Mouse (Mus musculus): Measurements from ENCODE around the gene Gm20518.

Gene Gm20518

GRCm38 (mm10) chr16:17839976-17840375 lies 51.5 kb downstream of the Gm20518 start:
- DNase-seq (ENCODE audit: low spot score): no peak

DNA sequence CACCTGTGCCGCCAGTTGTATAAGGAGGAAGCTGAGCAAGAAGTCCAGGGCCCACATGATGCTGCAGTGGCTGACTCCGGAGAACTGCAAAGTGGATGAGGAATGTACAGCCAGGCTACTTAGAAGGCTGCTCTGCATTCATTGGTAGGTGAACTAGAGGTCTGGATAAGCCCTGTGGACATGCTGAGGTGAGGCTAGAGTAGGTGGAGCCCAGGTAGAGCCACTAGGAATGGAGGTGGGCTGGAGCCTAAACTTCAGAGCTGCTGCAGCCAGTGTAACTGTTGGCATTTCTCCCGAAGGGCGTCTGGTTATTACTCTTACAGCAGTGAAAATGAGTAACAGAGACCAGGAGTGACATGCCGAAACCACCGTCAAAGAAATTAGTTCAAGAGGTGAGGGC lies 53.4 kb downstream of the Gm20518 start, which contains the start of gene Car15:
TSS of gene Car15 (minus strand) at position 314 of the 400 bp plus-strand sequence.
- no peak for DNase-seq (ENCODE audit: low spot score)

GRCm38 (mm10) chr16:17835481-17835880 lies 56.0 kb downstream of the Gm20518 start:
- DNase-seq (ENCODE audit: low spot score): no peak

GRCm38 (mm10) chr16:17834543-17834942 lies 56.9 kb downstream of the Gm20518 start:
- DNase-seq (ENCODE audit: low spot score): no peak

DNA sequence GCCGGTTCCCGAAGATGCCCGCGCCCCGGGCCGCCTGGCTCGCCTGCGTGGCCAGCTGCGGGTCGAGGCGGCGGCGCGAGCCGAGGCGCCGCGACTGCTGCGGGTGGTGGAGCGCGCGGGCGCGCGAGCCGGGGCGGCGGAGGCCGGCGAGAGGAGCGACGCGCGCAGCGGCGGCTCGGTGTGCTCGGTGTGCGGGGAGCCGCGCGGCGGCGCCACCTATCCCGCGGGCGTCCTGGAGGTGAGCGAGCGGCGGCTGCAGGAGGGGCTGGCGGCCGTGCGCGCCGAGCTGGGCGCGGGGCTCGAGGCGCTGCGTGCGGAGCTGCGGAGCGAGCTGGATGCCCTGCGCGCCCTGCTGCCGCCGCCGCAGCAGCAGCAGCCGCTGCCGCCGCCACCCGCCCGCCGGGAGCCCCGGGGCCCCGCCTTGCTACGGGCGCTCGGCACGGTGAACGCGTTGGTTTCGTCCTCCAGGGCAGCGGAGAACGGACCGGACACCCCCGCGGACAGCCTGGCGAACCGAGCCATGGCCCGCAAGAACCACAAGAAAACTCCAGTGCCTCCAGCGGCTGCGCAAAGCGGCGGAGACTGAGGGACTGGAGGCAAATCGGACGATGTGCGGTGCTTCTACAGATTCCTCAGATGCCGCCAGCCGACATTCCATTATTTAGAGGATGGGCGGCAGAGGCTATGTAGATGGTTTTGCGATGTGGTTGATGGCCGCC lies 57.6 kb downstream of the Gm20518 start:
- DNase-seq (ENCODE audit: low spot score): peak; percentile 57

GRCm38 (mm10) chr16:17833321-17833680 lies 58.2 kb downstream of the Gm20518 start:
- DNase-seq (ENCODE audit: low spot score): peak; percentile 55

DNA sequence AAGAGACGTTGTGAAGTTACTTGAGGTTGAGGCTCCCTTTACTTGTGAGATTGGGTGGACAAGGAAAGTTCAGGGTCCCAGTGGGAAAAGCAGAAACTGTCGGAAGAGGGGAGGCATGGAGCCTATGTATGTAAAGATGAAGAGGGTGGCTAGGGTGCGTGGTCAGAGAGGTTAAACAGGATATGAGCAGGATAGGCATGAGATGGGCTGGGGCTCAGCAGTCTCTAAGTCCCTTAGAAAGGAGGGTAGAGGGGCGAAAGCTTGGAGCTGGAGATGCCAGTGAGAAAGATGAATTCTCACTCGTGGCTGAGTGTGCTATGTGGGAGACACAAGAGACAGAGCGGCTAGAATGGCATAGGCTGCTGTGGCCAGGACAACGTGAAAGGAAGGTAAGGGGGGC lies 58.6 kb downstream of the Gm20518 start, which contains the start of gene B830017H08Rik:
TSS of gene B830017H08Rik (plus strand) at position 301 of the 400 bp plus-strand sequence.
- no peak for DNase-seq (ENCODE audit: low spot score)

DNA sequence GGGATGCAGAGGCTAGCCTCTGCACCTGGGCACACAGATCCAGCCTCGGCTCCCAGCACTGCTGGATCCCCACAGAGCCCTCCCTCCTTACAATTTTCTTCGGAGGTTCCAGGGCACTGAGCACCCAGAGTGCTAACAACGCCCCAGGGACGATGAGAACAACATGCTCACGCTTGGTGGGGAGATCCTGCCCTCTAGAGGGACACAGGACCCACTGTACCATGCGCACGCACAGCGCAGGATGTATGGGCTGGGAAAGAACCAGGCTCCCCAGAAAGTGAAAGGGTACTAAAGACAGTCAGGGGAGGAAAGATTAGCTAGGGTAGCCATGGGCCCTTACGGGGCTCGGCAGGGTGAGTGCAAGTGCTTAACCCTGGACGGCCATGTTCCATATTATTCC lies 59.7 kb downstream of the Gm20518 start:
- DNase-seq (ENCODE audit: low spot score): peak; percentile 20

- no peak for DNase-seq (ENCODE audit: low spot score)
Observed at GRCm38 (mm10) chr16:17830385-17831178, 60.9 kb downstream of the Gm20518 start.

GRCm38 (mm10) chr16:17828867-17829266 lies 62.6 kb downstream of the Gm20518 start:
- DNase-seq (ENCODE audit: low spot score): no peak

GRCm38 (mm10) chr16:17828229-17828628 lies 63.2 kb downstream of the Gm20518 start:
- no peak for DNase-seq (ENCODE audit: low spot score)

DNA sequence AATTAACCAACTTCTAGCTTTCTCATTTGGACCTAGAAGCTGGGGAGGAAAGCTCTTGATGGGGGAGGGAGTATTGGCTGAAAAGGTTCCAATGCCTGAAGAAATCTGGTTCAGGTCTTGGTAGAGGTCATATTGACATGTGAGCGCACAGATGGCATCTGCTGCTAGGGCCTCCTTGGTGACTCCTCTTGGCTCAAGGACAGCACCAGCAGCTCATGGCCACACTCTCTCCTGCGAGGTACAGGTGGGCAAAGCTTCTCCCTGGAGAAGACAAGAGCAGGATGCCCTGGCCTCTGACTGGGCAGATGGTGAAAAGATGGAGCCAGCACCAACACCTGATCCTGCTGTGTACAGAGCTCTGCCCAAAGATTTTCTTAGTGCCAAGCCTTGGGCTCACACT lies 65.0 kb downstream of the Gm20518 start:
- no peak for DNase-seq (ENCODE audit: low spot score)

- no peak for DNase-seq (ENCODE audit: low spot score)
Observed at GRCm38 (mm10) chr16:17816528-17816927, 74.9 kb downstream of the Gm20518 start.

DNA sequence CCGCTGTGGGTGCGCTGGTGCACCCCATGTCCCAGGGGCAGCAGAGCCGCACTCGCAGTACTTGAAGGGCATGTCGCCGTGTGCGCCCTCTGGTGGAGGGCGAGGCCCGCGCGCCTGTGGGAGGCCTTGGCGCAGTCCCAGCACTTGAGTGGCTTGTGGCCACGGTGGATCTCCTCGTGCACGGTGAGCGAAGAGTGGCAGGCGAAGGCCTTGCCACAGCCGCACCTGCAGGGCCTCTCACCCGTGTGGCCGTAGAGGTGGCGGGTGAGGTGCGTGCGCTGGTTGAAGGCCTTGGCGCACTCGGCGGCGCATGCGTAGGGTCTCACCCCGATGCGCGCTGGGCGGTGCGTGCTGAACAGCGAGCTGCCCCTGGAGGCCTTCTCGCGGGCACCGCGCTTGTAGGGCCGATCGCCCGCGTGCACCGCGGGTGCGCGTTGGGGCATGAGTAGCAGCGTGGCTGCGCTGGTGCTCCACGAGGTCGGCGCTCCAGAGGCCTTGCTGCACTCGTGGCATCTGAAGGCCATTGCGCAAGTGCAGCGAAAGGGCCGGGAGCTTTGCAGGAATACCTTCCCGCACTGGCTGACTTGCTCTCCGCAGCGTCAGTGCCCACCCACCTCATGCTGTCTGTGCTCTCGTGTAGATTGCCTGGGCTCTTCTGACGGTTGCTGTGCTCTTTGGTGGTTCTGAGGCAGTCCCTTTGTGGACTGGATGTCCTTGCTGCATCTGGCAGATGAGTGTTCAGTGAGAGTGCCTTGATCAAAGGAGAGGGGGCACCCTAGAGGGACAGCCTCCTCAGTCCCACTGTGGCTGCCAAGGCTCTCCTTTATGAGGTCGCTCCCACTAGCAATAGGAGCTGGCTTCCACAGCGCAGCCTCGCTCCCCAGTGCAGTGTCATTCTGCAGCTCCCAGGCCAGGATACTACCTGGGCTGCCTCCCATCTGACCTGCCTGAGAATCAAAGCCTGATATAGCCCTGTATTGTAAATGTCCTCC lies 75.8 kb downstream of the Gm20518 start:
- DNase-seq (ENCODE audit: low spot score): peak; percentile 85

GRCm38 (mm10) chr16:17813173-17813572 lies 78.3 kb downstream of the Gm20518 start:
- DNase-seq (ENCODE audit: low spot score): no peak

GRCm38 (mm10) chr16:17812120-17812519 lies 79.4 kb downstream of the Gm20518 start:
- peak; percentile 86 for DNase-seq (ENCODE audit: low spot score)

DNA sequence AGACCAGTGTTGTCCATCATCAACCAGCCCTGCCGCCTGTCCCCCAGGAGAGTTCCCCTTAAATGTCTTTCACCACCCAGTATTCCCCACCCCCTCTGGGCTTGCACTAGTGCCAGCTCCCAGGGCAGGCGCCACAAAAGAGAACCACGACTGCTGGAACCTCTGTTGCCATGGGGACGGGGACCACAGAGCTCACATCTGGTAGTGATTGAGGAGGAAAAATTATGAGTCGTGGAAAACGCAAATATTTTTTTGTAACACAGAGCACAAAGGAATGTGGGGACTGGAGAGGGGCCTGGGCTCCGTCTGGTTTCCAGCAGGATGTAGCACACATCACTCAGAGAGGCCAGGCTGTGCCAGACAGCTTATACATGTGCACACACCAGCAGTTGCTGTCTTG lies 81.8 kb downstream of the Gm20518 start:
- DNase-seq (ENCODE audit: low spot score): no peak

DNA sequence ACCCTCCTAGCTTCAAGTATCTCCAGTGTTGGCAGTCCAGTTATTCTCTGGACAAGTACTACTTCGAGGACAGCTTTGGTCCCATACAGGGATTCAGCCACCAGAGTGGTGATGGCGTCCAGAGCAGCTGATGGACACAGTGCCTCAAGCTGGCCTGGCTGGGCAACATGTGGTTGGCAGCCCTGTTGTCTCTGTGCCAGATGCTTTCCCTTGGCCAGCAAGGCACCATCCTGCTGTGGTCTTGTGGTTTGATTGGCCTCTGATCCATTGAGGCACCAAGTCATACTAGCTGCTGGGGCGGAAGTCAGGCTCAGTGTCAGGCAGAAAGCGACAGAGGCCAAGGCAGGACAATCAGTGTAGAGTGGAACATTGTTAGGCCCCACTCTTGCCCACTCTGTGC lies 82.3 kb downstream of the Gm20518 start:
- DNase-seq (ENCODE audit: low spot score): no peak

- peak; percentile 92 for DNase-seq (ENCODE audit: low spot score)
Observed at GRCm38 (mm10) chr16:17807192-17808009, 84.1 kb downstream of the Gm20518 start.

- DNase-seq (ENCODE audit: low spot score): peak; percentile 55
Observed at GRCm38 (mm10) chr16:17806581-17807191, 84.8 kb downstream of the Gm20518 start.

DNA sequence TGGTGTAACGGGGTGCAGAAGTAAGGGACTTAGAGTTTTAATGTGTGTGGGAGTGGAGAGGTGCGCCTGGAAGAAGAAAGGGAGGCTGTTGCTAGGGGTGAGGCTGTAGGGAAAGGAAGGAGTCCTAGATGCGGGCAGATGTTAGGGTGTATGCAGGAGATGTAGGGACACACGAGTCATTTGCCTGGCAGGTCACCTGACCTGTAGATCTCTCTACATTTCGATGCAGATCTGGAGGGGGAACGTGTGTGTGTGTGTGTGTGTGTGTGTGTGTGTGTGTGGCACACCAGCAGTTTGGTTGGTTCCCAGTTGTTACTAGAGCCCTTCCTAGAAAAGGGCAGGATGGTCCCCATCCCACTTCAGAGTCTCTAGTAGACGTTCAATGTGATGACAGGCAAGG lies 86.5 kb downstream of the Gm20518 start:
- no peak for DNase-seq (ENCODE audit: low spot score)
